Mouse (Mus musculus) lung, postnatal 0 days (tissue): Measurements from ENCODE around the gene Ubr7.

Source experiments
- CTCF ChIP-seq: IDR thresholded peaks from 2 replicates; pipeline ENCODE4 v1.5.1; 2016; ENCODE audit warnings: antibody characterized with exemption, mild to moderate bottlenecking
- EP300 ChIP-seq: IDR thresholded peaks from 2 replicates; pipeline ENCODE4 v1.6.1; 2016; ENCODE audit warnings: antibody characterized with exemption, mild to moderate bottlenecking, control low read depth

DNA sequence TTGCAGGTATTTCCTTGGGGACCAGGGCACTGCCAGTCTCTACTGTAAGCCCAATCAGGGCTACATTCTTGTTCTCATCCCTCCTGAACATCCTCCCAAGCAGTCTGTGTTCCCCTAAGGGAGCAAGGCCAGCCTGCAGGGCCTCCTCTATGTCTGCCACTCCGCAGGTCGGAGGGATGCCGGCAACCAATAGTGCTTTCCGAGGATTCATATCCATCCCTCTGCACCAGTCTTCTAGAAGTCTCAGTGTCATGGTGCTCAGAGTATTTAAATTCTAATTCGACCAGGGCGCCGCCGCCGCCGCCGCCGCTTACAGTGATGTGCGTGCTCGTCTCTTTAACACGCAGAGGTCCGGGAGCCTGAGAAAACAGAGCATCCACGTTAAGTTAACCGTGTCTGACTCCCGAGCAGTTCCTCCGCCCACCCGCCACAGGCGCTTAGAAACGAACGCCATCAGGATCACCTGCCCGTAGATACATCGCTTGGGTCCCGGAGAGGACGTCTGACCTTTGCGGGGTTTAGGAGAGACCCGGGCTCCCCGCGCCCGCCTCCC, 14.7 kb upstream of the Ubr7 start:
- TF ChIP-seq CTCF = no peak
- no peak for TF ChIP-seq EP300
